Mouse (Mus musculus) neutrophil, adult 65 days (primary cell): ENCODE results near the gene Ctf1. TPM values are rescaled to one million over a fixed set of nuclear protein-coding genes. Genes with fewer than 3 reads are reported as not detected.

Experiments used
- total RNA-seq: library from RNA; stranded (reverse); gene quantifications from 2 replicates; pipeline ENCODE4 v1.2.4, GENCODE M21; 2023

The Ctf1 gene
- not detected in 2 replicates for total RNA-seq

DNA sequence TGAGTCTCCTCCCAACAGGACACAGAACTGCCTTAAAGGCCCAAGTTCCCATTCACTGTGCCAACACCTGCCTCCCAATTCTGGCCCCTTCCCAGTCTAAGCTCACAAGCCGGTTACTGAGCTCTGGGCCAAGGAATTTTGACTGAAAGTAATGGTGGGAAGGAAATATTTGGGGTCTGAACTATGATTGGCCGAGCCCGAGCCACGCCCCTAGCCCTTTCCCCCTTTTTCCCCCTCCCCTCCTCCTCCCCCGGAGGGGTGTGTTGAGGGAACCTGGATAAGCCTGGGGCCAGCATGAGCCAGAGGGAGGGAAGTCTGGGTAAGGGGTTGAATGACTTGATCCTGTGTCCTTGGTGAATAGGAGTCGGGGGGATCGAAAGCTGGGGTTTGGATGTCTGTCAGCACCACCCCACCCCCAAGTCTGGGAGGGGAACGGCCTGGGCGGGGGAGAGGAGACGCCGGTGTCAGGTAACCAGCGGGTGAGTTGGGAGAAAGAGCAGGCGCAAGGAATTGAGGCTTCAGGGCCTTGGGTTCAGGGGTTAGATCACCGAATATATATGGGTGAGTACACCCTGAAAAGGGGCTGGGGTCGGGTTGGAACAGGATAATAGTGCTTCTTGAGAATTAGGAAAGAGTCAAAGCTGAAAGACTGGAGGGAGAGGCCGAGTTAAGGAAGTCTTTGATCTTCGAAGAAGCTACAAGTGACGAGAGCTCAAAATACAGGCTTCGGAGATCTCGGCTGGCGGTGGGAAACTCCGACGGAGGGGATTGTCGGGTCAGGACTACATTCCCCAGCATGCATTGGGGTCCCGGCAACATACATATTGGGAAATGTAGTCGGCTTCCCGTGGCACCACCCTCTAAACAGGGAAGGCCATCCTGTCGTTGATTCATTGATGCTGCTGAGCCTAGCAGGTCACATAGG is at the start of gene Ctf1:
Ctf1 (plus strand) TSS at position 276 of the 925 bp plus-strand sequence.

DNA sequence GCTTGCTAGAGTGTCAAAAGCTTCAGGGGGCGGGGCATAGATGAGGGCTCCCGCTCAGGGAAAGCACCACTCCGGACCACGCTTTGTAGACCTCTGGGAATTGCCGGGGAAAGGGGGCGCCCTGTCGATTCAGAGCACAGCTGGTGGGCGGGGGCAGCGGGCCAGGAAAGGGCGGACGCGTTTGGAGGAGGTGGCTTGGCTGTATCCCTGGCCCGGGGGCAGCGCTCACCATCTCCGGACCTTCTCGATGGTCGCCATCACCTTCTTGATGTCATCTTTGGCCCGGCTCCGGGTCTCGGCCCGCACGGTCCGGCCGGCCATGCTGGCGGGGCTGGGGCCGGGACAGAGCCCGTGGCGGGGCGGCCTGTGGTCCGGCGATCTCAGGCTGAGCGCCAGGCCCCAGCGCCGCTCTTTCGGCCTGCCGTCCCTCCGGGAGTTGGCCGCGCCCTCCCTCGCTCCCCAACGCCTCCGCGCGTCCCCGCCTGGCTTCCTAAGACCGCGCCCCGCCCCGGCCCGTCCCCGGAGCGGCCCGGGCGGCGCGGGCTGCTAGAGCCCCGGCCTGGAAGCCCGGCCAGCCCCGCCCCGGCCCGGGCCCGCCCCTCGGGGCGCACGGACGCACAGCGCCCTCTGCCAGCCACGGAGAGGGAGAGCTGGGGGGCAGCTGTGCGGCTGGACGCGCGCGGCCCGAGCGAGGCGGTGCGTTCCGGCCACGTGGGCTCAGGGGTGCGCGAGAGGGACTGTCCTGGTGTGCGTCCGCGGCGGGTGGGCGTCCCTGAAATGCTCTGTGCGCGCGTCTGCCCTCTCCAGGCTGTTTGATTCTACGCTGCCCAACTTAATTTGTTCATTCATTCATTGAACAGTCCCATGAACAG is 4.1 kb upstream of the Ctf1 start, which contains the start of gene Bcl7c:
Bcl7c (minus strand) TSS at position 727 of the 872 bp plus-strand sequence.

DNA sequence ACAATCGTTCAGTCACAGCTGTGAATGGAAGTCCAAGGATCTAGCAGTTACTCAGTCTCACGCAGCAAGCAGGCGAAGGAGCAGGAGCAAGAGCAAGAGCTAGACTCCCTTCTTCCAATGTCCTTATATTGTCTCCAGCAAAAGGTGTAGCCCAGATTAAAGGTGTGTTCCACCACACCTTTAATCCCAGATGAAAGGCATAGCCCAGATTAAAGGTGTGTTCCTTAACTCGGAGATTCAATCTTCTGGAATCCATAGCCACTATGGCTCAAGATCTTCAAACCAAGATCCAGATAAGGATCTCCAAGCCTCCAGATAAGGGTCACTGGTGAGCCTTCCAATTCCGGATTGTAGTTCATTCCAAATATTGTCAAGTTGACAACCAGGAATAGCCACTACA is 19.5 kb downstream of the Ctf1 start, which contains the start of gene Ctf2:
Ctf2 (minus strand) TSS at position 101 of the 400 bp plus-strand sequence.

DNA sequence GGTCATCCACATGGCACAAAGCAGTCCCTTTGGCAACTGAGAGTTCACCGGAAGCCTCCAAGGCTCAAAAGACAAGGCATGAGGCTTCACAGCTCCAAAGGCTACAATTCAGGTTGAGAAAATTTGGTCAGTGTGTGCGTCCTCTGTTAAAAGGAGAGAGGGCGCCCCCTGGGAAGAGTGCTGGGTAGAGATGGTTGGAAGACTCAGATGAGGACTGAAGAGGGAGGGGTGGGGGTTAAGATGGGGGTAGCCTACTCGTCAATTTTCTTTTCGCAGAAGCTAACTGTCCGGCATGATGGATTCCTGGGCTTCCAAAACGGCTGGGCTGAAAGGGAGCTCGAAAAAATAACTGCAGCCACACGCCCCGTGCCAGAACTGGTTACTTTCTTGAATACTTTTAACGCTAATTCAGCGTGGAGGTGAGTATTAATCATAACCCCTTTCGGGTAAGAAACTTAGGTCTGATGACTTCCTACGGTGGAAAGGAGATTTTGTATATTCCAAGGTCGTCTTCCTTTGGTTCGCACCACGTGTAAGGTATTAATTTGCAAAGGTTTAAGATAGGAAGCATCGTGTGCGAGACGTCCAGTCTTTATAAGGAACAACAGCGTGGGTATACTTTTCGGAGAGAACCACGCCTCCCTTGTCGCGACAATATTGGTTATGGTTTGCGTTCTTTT is 32.0 kb downstream of the Ctf1 start, which contains the start of gene Fbxl19:
Fbxl19 (plus strand) TSS at position 178 of the 680 bp plus-strand sequence.

Other genes starting within 250 kb of the Ctf1 start
- 324 and 414 TPM in 2 replicates for gene Fbrs, start 233.5 kb upstream of the Ctf1 start, total RNA-seq
- 77.3 and 96.9 TPM in 2 replicates for gene Srcap, start 200.8 kb upstream of the Ctf1 start, total RNA-seq
- gene Gm42715, start 193.2 kb upstream of the Ctf1 start, total RNA-seq: 16.4 and 27.7 TPM in 2 replicates
- not detected in 2 replicates for gene Tmem265, start 151.3 kb upstream of the Ctf1 start, total RNA-seq
- 132 and 168 TPM in 2 replicates for gene Phkg2, start 139.4 kb upstream of the Ctf1 start, total RNA-seq
- gene Ccdc189, start 124.1 kb upstream of the Ctf1 start, total RNA-seq: 18.5 and 19.6 TPM in 2 replicates
- 199 and 280 TPM in 2 replicates for gene Rnf40, start 124.0 kb upstream of the Ctf1 start, total RNA-seq
- gene Zfp629, start 96.9 kb upstream of the Ctf1 start, total RNA-seq: 2.6 and 2.7 TPM in 2 replicates
- gene Bcl7c, start 3.8 kb upstream of the Ctf1 start, total RNA-seq: 26.0 and 31.1 TPM in 2 replicates
- not detected in 2 replicates for gene Ctf2, start 19.4 kb downstream of the Ctf1 start, total RNA-seq
- 5.9 and 7.9 TPM in 2 replicates for gene Fbxl19, start 31.8 kb downstream of the Ctf1 start, total RNA-seq
- 21.4 and 28.6 TPM in 2 replicates for gene Orai3, start 57.1 kb downstream of the Ctf1 start, total RNA-seq
- 31.3 and 40.4 TPM in 2 replicates for gene Setd1a, start 63.9 kb downstream of the Ctf1 start, total RNA-seq
- 3.8 TPM in 1 of 2 replicates, not detected in the other for gene Gm49388, start 72.9 kb downstream of the Ctf1 start, total RNA-seq
- 9.7 and 10.8 TPM in 2 replicates for gene Hsd3b7, start 87.9 kb downstream of the Ctf1 start, total RNA-seq
- 55.8 and 70.3 TPM in 2 replicates for gene Stx4a, start 111.6 kb downstream of the Ctf1 start, total RNA-seq
- not detected in 2 replicates for gene Stx1b, start 111.8 kb downstream of the Ctf1 start, total RNA-seq
- gene Zfp646, start 163.5 kb downstream of the Ctf1 start, total RNA-seq: 33.1 and 38.1 TPM in 2 replicates
- gene Zfp668, start 164.1 kb downstream of the Ctf1 start, total RNA-seq: 4.7 and 7.5 TPM in 2 replicates
- gene Prss53, start 178.2 kb downstream of the Ctf1 start, total RNA-seq: not detected in 2 replicates
- not detected in 2 replicates for gene Gm21974, start 182.7 kb downstream of the Ctf1 start, total RNA-seq
- 7.5 and 8.1 TPM in 2 replicates for gene Vkorc1, start 182.9 kb downstream of the Ctf1 start, total RNA-seq
- 26.7 and 28.4 TPM in 2 replicates for gene Bckdk, start 191.3 kb downstream of the Ctf1 start, total RNA-seq
- gene Kat8, start 199.8 kb downstream of the Ctf1 start, total RNA-seq: 15.5 and 18.0 TPM in 2 replicates
- gene Prss8, start 217.4 kb downstream of the Ctf1 start, total RNA-seq: not detected in 2 replicates
- gene Prss36, start 234.0 kb downstream of the Ctf1 start, total RNA-seq: 0.79 and 2.1 TPM in 2 replicates